Mouse (Mus musculus): ENCODE results near the gene Phxr2.

DNA sequence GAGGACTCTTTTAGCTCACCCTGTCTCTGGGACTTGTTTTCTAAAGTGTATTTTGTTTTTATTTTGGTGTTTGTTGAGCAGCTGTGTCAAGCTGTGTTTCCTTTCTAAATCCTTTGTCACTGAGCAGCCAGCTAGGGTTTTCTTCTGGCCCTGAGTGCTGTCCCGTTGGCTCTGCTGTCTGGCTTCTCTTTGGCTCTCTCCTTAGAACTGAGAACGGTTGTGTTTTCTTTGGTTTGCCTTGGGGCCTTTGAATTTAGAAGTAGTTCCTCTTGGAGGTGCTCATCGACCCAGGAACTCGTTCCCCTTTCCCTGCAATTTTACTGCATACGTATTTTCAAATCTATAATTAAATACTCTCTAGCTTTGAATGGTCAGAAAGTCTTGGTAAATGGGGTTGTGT is 36.9 kb upstream of the Phxr2 start:
- no peak for TF ChIP-seq POLR2A (IDR thresholded peaks at IDR 0.05; ENCODE audit: low read depth, low read length)
- no peak for TF ChIP-seq CTCF (IDR thresholded peaks at IDR 0.05; ENCODE audit: extremely low read depth, insufficient read length, insufficient replicate concordance, low read depth, low read length)
